Mouse (Mus musculus) midbrain, embryonic 12.5 days (tissue): Measurements from ENCODE around the gene Colgalt2. TPM values are rescaled to one million over a fixed set of nuclear protein-coding genes. Genes with fewer than 3 reads are reported as not detected.

Experiments
- ATAC-seq: fragments of 200-750 bp; cut with Nextera tagmentation; 2 replicates; pipeline ENCODE4 v1.8.0; 2017; ENCODE audit warnings: low read depth, moderate TSS enrichment, moderate library complexity; ENCODE audit not compliant: low FRiP score
- H3K27ac ChIP-seq: fragments of 300-500 bp; sonication (generic); replicated peaks from 2 replicates; pipeline ENCODE4 v1.5.1; 2016; ENCODE audit warnings: mild to moderate bottlenecking
- H3K27me3 ChIP-seq: fragments of 300-500 bp; sonication (generic); 2 replicates; pipeline ENCODE4 v1.6.1; 2016; ENCODE audit warnings: mild to moderate bottlenecking
- H3K36me3 ChIP-seq: fragments of 300-500 bp; sonication (generic); 2 replicates; pipeline ENCODE4 v1.6.1; 2016
- H3K4me1 ChIP-seq: fragments of 300-500 bp; sonication (generic); 2 replicates; pipeline ENCODE4 v1.6.1; 2016
- H3K4me2 ChIP-seq: fragments of 300-500 bp; sonication (generic); replicated peaks from 2 replicates; pipeline ENCODE4 v1.6.1; 2016; ENCODE audit warnings: mild to moderate bottlenecking, moderate library complexity
- H3K4me3 ChIP-seq: fragments of 300-500 bp; sonication (generic); 2 replicates; pipeline ENCODE4 v1.5.1; 2016; ENCODE audit warnings: mild to moderate bottlenecking
- H3K9ac ChIP-seq: fragments of 300-500 bp; sonication (generic); replicated peaks from 2 replicates; pipeline ENCODE4 v1.6.1; 2016; ENCODE audit warnings: mild to moderate bottlenecking, moderate library complexity
- H3K9me3 ChIP-seq: fragments of 300-500 bp; sonication (generic); 2 replicates; pipeline ENCODE4 v1.6.1; 2016; ENCODE audit warnings: mild to moderate bottlenecking
- WGBS: fragments of 180-500 bp; shearing (Covaris S2); methylation state at CpG from one replicate; pipeline ENCODE4 v1.1.7; 2016; 5-methylcytosine and 5-hydroxymethylcytosine counted together
- polyA plus RNA-seq: library from polyadenylated mRNA; unstranded; fragments of >200 nt; fragmentation: Nextera tagmentation; extraction: Ambion mirVana; gene quantifications from 2 replicates; pipeline ENCODE4 v1.2.1, GENCODE M21; 2016

Gene Colgalt2
- polyA plus RNA-seq, 1 experiment from 2014 or later = 1.7 TPM

- Histone ChIP-seq H3K4me3 (no peak overlapping the region), H3K27ac (no peak overlapping the region), H3K9me3 (no peaks in the 10 kb centered on the region), H3K4me2 (no peak overlapping the region), H3K36me3 (peaks cover 26% of the 10 kb centered on the region), H3K9ac (no peak overlapping the region), H3K27me3 (no peaks in the 10 kb centered on the region), H3K4me1 (no peaks in the 10 kb centered on the region)
- 91% methylated on average over 2 of the region's 2 CpGs for WGBS
- ATAC-seq = no peak
These were observed 144.0 kb downstream of the Colgalt2 start for GRCm38 (mm10) chr1:152543449-152544159.

DNA sequence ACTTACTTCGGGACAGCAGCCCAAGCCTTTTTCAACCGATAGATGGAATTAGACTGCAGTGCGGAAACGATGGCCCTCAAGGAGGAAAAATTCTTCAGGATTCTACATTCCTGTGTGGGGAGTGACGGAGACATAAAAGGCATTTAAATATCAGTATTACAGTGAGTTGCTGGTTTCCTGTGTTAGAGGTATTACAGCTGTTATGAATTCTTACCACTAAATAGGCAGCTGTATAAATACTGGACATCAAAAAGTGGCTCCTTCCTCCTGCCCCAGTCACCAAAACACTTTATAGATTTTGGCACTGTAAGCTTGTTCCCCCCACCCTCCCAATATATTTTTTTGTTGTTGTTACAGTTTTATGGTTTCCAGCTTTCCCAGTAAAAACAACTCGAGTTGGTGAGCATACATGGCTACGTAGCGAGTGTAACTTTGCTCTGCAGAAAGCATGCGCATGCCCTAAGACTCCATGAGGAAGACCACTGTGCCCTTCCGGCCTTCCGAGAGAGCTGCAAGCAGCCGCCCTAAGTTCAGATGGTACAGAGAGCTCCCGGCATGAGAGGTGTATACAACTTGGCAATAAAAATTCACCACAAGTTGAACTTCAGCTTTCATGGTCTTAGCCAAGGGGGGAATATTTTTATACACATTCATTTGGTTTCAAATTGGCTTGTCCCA is 149.6 kb downstream of the Colgalt2 start:
- no peak for ATAC-seq
- peaks cover 17% of the 10 kb centered on the region for H3K36me3 ChIP-seq
- WGBS = 86% methylated on average over 13 of the region's 13 CpGs
- H3K9ac ChIP-seq = no peak overlapping the region
- no peaks in the 10 kb centered on the region for H3K27me3 ChIP-seq
- H3K9me3 ChIP-seq = no peaks in the 10 kb centered on the region
- H3K4me2 ChIP-seq = no peak overlapping the region
- H3K4me1 ChIP-seq = no peaks in the 10 kb centered on the region
- H3K4me3 ChIP-seq = no peak overlapping the region
- H3K27ac ChIP-seq = no peak overlapping the region

DNA sequence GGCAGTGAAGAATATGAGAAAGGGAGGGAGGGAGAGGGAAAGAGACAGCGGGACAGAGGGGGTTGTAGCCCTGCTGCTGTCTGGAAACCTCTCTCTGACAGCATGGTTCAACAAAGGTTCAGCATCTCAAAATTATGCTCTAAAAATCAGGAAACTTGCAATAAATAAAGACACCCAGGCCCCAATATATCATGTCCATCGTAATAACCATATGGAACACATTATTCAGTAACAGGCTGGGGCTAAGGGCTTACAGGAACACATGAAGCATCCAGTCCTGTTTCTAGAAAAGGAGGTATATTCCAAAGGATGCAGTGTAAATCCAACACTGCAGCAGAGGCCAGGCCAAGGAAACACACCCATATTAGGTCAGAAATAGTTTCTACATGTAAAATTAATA is 150.9 kb downstream of the Colgalt2 start:
- no peaks in the 10 kb centered on the region for H3K27me3 ChIP-seq
- H3K9ac ChIP-seq = no peak overlapping the region
- H3K4me3 ChIP-seq = no peak overlapping the region
- 88% methylated on average over 2 of the region's 2 CpGs for WGBS
- peaks cover 7% of the 10 kb centered on the region; the same call in 1 of the 2 replicates for H3K4me1 ChIP-seq
- H3K4me2 ChIP-seq = no peak overlapping the region
- peaks cover 17% of the 10 kb centered on the region for H3K36me3 ChIP-seq
- no peak overlapping the region for H3K27ac ChIP-seq
- H3K9me3 ChIP-seq = no peaks in the 10 kb centered on the region
- no peak for ATAC-seq

DNA sequence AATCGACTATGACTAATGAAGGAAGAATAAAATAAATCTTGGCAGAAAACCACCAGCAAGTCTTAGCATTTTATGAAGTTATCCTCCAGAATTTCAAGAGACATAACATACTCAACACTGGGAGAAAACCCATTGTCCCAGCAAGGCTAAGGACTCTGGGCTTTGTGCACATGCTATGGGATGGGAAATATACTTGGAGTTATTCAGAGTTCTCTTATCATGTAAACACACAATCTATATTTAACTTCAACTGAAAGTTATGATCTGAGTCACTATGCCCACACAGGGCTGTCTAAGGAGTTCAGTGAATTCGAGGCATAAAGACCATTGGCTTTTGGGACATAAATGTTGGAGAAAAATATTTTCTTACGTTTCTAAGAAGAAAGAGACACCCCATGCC is 151.3 kb downstream of the Colgalt2 start:
- 91% methylated on average over 3 of the region's 3 CpGs for WGBS
- H3K9me3 ChIP-seq = no peaks in the 10 kb centered on the region

GRCm38 (mm10) chr1:152553912-152554547 is 154.4 kb downstream of the Colgalt2 start:
- Histone ChIP-seq H3K4me2 (no peak overlapping the region), H3K27ac (0 out of 2 replicates have a peak overlapping the region, but pooled peaks have one; percentile 0), H3K9me3 (no peaks in the 10 kb centered on the region), H3K4me1 (peaks cover 27% of the 10 kb centered on the region), H3K27me3 (no peaks in the 10 kb centered on the region), H3K36me3 (peaks cover 4% of the 10 kb centered on the region; the same call in 1 of the 2 replicates), H3K9ac (no peak overlapping the region), H3K4me3 (no peak overlapping the region)
- no peak for ATAC-seq
- WGBS = 70% methylated on average over 15 of the region's 15 CpGs

More for the DNA sequence above, 151.3 kb downstream of the Colgalt2 start:
- Histone ChIP-seq H3K4me2 (no peak overlapping the region), H3K27ac (no peak overlapping the region), H3K36me3 (peaks cover 16% of the 10 kb centered on the region), H3K9ac (no peak overlapping the region), H3K4me1 (peaks cover 12% of the 10 kb centered on the region), H3K27me3 (no peaks in the 10 kb centered on the region), H3K4me3 (no peak overlapping the region)
- no peak for ATAC-seq

DNA sequence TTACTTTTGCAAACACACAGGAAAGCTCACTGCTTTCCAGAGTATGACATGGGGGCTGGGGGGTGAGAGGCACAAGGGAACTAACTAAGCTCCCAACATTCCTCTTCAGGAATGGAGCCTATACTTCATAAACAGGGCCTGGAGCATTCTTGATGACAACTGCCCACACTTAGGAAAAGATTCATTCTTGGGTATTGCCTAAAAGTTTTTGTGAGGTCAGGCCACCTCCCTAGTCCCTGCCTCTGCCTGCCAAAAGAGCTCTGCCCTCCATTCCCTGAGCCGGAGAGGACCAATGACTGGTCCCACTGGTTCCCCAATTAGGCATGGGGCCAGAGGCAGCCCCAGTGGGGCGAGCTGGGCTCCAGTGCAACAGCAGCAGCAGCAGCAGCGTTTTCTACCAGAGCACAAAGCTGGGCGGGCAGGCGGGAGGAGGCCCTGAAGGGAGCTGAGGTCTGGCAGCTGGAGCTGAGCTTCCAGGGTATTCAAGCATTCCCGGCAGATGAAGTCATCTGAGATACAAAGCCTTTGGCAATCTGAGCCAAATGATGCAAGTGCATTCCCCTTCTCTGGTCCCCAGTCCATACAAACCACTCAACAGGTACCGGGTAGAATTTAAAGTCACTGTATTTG is 156.4 kb downstream of the Colgalt2 start:
- H3K4me1 ChIP-seq = peaks cover 27% of the 10 kb centered on the region
- WGBS = 8% methylated on average over 7 of the region's 7 CpGs
- peak overlapping the region; percentile 19; the same call in 1 of the 2 replicates for H3K4me2 ChIP-seq
- peak overlapping the region; percentile 75 for H3K27ac ChIP-seq
- H3K27me3 ChIP-seq = peaks cover 8% of the 10 kb centered on the region
- no peaks in the 10 kb centered on the region for H3K9me3 ChIP-seq
- no peak overlapping the region for H3K4me3 ChIP-seq
- peak; percentile 93 for ATAC-seq
- H3K36me3 ChIP-seq = peaks cover 4% of the 10 kb centered on the region; the same call in 1 of the 2 replicates
- H3K9ac ChIP-seq = no peak overlapping the region

DNA sequence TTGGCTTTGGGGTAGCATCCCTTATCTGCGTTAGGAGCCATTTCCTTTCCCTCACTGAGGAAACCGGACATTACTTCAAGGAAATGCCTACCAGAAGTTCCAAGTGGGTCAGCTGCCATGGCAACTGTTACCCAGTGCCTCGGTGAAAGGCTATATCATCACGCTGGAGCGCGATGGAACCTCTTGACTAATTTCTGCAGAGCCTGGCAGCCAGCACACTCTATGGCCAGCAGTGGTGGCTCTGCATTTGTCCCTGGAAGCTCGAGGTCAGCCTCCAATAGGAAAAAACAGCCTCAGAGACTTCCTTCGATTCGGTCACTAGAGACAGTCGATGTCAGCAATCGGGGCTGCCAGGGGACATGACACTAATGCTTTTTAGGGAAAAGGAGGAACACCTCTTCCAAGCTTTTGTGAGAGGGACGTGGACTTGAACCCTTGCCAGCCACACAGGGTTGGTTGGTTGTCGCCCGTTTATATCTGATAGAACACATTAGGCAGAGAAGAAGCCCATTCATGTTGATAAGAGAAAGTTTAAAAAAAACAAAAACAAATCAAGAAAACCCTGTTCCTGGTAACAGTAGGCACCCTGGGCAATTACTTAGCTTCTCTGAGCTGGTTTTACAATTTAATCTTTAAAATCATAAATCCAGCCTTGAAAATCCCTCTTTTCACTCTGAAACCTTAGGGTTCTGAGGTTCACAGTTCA is 157.1 kb downstream of the Colgalt2 start:
- ATAC-seq = peak; percentile 73
- H3K4me2 ChIP-seq = peak overlapping the region; percentile 19; the same call in 1 of the 2 replicates
- no peaks in the 10 kb centered on the region for H3K9me3 ChIP-seq
- H3K27ac ChIP-seq = peak overlapping the region; percentile 75
- no peak overlapping the region for H3K4me3 ChIP-seq
- H3K36me3 ChIP-seq = peaks cover 4% of the 10 kb centered on the region; the same call in 1 of the 2 replicates
- H3K9ac ChIP-seq = no peak overlapping the region
- peaks cover 30% of the 10 kb centered on the region for H3K4me1 ChIP-seq
- WGBS = 41% methylated on average over 14 of the region's 14 CpGs
- H3K27me3 ChIP-seq = peaks cover 9% of the 10 kb centered on the region

Other genes with a start within 250 kb of the Colgalt2 start
- gene Tsen15, start 13.1 kb upstream of the Colgalt2 start, polyA plus RNA-seq = 42.3 and 44.2 TPM in 2 replicates